Comparison of ENCODE assay signal across 14 mouse cellular contexts in genomic region chr5:53376856-53377255, GRCm38 (mm10).
DNase-seq lines count a peak whose midpoint lies in the region; ATAC-seq and TF ChIP-seq lines count a peak whose summit lies in the region.
"Had no signal": no experiment of that assay in that cellular context is flagged by ENCODE, and none has a peak within 500 bp of the region (broad histone marks: within the 10 kb centered on the region; RNA-seq: fewer than 3 reads in every experiment).

No protein-coding gene starts in this region.

- no peaks in the 10 kb centered on the region for H3K27me3 ChIP-seq in embryonic facial prominence, embryonic 11.5 days (ENCODE audit: control insufficient read depth, insufficient read depth, low read length)
- H3K27me3 ChIP-seq in intestine, embryonic 16.5 days (replicated peaks; ENCODE audit: control insufficient read depth, insufficient read depth, low read length): no peaks in the 10 kb centered on the region
- no peaks in the 10 kb centered on the region for H3K27me3 ChIP-seq in stomach, postnatal 0 days (ENCODE audit: control insufficient read depth, insufficient read depth, low read length)
- H3K27me3 ChIP-seq: neural tube, embryonic 12.5 days had no signal

- H3K4me1 ChIP-seq in lung, adult 2 months (ENCODE audit: control insufficient read depth, insufficient read depth, low read length): no peaks in the 10 kb centered on the region
- H3K4me1 ChIP-seq in embryonic facial prominence, embryonic 11.5 days (ENCODE audit: control insufficient read depth, insufficient read depth, low read length): no peaks in the 10 kb centered on the region; the same call in 1 of the 2 replicates
- H3K4me1 ChIP-seq in intestine, embryonic 16.5 days (ENCODE audit: control insufficient read depth, insufficient read depth, low read length): peaks cover 24% of the 10 kb centered on the region
- no peaks in the 10 kb centered on the region; the same call in none of the 2 replicates for H3K4me1 ChIP-seq in stomach, postnatal 0 days (replicated peaks; ENCODE audit: control insufficient read depth, insufficient read depth)
- H3K4me1 ChIP-seq: midbrain, embryonic 10.5 days had no signal

- no peak overlapping the region for H3K9ac ChIP-seq in embryonic facial prominence, embryonic 11.5 days (replicated peaks; ENCODE audit: low read length)
- H3K9ac ChIP-seq in intestine, embryonic 16.5 days (ENCODE audit: low read depth, low read length): no peak overlapping the region
- H3K9ac ChIP-seq in stomach, postnatal 0 days (ENCODE audit: low read length): no peak overlapping the region
- H3K9ac ChIP-seq: neural tube, embryonic 12.5 days had no signal

- 0 out of 2 replicates have a peak overlapping the region, but pooled peaks have one; percentile 41 for H3K27ac ChIP-seq in embryonic facial prominence, embryonic 11.5 days (replicated peaks; ENCODE audit: low read depth, low read length)
- peak overlapping the region; percentile 34; the same call in 1 of the 2 replicates for H3K27ac ChIP-seq in intestine, embryonic 16.5 days (ENCODE audit: low read length)
- H3K27ac ChIP-seq in stomach, postnatal 0 days (replicated peaks): peak overlapping the region; percentile 61
- H3K27ac ChIP-seq: midbrain, embryonic 10.5 days; neural tube, embryonic 12.5 days had no signal

- TF ChIP-seq POLR2A in lung, adult 2 months (IDR thresholded peaks at IDR 0.05; ENCODE audit: borderline replicate concordance, extremely low read depth, low read depth, low read length): no peak

- ATAC-seq in embryonic facial prominence, embryonic 11.5 days (replicated peaks; ENCODE audit: insufficient number of reproducible peaks, low FRiP score, low TSS enrichment, low read depth): no peak
- no peak for ATAC-seq in intestine, embryonic 16.5 days
- ATAC-seq in stomach, postnatal 0 days (ENCODE audit: low FRiP score, low TSS enrichment): no peak
- no peak for ATAC-seq in CD4-positive, CD25-positive, alpha-beta regulatory T cell, adult 4 months
- ATAC-seq: hindbrain, embryonic 16.5 days had no signal

- H3K9me3 ChIP-seq in embryonic facial prominence, embryonic 11.5 days (replicated peaks; ENCODE audit: control insufficient read depth, low read length): no peaks in the 10 kb centered on the region
- no peaks in the 10 kb centered on the region for H3K9me3 ChIP-seq in intestine, embryonic 16.5 days (ENCODE audit: control insufficient read depth, low read length)
- no peaks in the 10 kb centered on the region for H3K9me3 ChIP-seq in stomach, postnatal 0 days (ENCODE audit: control insufficient read depth, low read length)
- H3K9me3 ChIP-seq: midbrain, embryonic 10.5 days; neural tube, embryonic 12.5 days had no signal

- 36% methylated on average over 7 of the region's 7 CpGs for WGBS in lung, adult 2 months
- WGBS in embryonic facial prominence, embryonic 11.5 days: 18% methylated on average over 7 of the region's 7 CpGs
- WGBS in intestine, embryonic 16.5 days: 44% methylated on average over 7 of the region's 7 CpGs
- 45% methylated on average over 7 of the region's 7 CpGs for whole genome bisulfite sequencing in stomach, postnatal 0 days

- TF ChIP-seq EP300 in stomach, postnatal 0 days (optimal IDR thresholded peaks at IDR 0.05): no peak

- no peak overlapping the region for H3K4me3 ChIP-seq in lung, adult 2 months (replicated peaks; ENCODE audit: extremely low read depth, low read depth, low read length)
- no peak overlapping the region for H3K4me3 ChIP-seq in embryonic facial prominence, embryonic 11.5 days (ENCODE audit: low read depth, low read length)
- H3K4me3 ChIP-seq in intestine, embryonic 16.5 days (ENCODE audit: low read length): no peak overlapping the region
- H3K4me3 ChIP-seq in stomach, postnatal 0 days (ENCODE audit: low read depth, low read length): no peak overlapping the region
- H3K4me3 ChIP-seq: erythroblast, embryonic 14.5 days; midbrain, embryonic 10.5 days; neural tube, embryonic 12.5 days had no signal

- peak; percentile 30 to 44 for DNase-seq in lung, adult 18-20 months
- DNase-seq in lung, adult 2 months: no peak
- peak; percentile 63 for DNase-seq in embryonic facial prominence, embryonic 11.5 days (ENCODE audit: low spot score)
- no peak for DNase-seq in stomach, postnatal 0 days (ENCODE audit: low spot score)
- no peak for DNase-seq in adrenal gland, adult 8-10 months
- DNase-seq: adrenal gland, adult 2 months; cerebellum, adult 18-20 months; liver had no signal

- H3K36me3 ChIP-seq in embryonic facial prominence, embryonic 11.5 days (replicated peaks; ENCODE audit: control insufficient read depth, insufficient read depth, low read depth, low read length): no peaks in the 10 kb centered on the region
- H3K36me3 ChIP-seq in intestine, embryonic 16.5 days (ENCODE audit: control insufficient read depth, insufficient read depth, low read length): no peaks in the 10 kb centered on the region
- H3K36me3 ChIP-seq in stomach, postnatal 0 days (ENCODE audit: control insufficient read depth, insufficient read depth, low read length): no peaks in the 10 kb centered on the region
- H3K36me3 ChIP-seq: midbrain, embryonic 10.5 days; neural tube, embryonic 12.5 days had no signal

- no peak overlapping the region for H3K4me2 ChIP-seq in embryonic facial prominence, embryonic 11.5 days (ENCODE audit: low read depth, low read length)
- no peak overlapping the region for H3K4me2 ChIP-seq in intestine, embryonic 16.5 days (ENCODE audit: low read depth, low read length)
- H3K4me2 ChIP-seq in stomach, postnatal 0 days (replicated peaks; ENCODE audit: low read depth): no peak overlapping the region
- H3K4me2 ChIP-seq: neural tube, embryonic 12.5 days had no signal

- TF ChIP-seq CTCF in lung, adult 2 months (IDR thresholded peaks at IDR 0.05; ENCODE audit: insufficient read depth, low read length): no peak
- no peak for TF ChIP-seq CTCF in stomach, postnatal 0 days (IDR thresholded peaks at IDR 0.05; ENCODE audit: low read depth)

Comparison
In these comparisons a context has a peak if more than half of its experiments do, and no peak if none do; other contexts are left out.
1. DNase-seq: peak in lung, adult 18-20 months (2 of 2) and embryonic facial prominence, embryonic 11.5 days (single experiment); none in lung, adult 2 months (single experiment), stomach, postnatal 0 days (single experiment) and adrenal gland, adult 8-10 months (single experiment).
2. Peak in every context shown above with its lines, with median percentiles within 50 percentile points of each other: H3K27ac ChIP-seq.